10 mouse cellular contexts compared by ENCODE assay signal in the genomic region with DNA sequence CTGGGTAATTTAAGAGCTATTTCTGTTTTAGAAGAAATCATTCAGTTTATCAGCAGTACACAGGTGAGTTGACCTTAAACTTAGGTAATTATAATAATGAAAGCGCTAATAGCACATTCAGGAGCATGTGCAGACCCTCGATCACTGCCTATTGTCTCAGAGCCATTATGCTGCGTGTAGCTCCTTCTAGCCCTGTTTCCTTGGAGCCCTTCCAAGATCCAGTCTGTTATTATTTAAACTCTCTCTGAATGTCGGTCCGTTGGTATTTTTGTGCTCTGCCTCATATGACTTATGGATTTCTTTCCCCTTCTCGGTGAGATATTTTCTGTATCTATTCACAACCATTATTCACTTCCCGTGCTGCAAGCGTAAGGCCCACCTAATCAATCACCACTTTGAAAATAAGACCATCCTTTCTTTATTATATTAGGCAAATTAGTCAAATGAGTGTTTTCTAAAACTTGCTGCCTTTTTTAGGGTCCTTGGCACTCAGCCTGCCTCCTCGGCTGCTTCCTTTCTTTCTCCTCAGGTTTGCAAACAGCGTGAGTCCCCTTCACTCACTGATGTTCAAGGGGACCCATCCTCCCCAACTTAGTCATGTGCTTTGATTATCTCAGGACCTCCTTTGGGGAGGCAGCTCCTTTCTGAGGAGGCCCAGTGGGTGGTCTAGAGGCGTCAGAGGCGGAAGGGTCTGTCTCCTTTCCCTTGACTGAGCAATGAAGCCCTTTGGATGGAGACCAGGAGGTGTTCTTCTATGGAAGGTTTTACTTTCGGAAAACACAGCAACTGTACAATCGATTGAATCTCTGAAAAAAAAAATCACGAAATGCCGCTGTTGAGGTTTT.
DNase-seq lines count a peak whose midpoint lies in the region; ATAC-seq lines count a peak whose summit lies in the region.
"Had no signal": no experiment of that assay in that cellular context is flagged by ENCODE, and none has a peak within 500 bp of the region (broad histone marks: within the 10 kb centered on the region; RNA-seq: fewer than 3 reads in every experiment).

No protein-coding gene starts in this region.

- DNase-seq in hindbrain, embryonic 10.5 days (ENCODE audit: low spot score): no peak
- DNase-seq in lung, postnatal 10 days: peak; percentile 20
- DNase-seq in lung, postnatal 14 days: no peak
- no peak for DNase-seq in thymus, adult 18-20 months
- DNase-seq: thymus, postnatal 4 days had no signal

- ATAC-seq in hindbrain, embryonic 15.5 days (ENCODE audit: low FRiP score, low read depth): no peak
- no peak for ATAC-seq in hindbrain, embryonic 16.5 days
- no peak for ATAC-seq in stomach, embryonic 14.5 days (ENCODE audit: insufficient number of reproducible peaks, insufficient read depth, low FRiP score, low read depth)
- ATAC-seq in megakaryocyte progenitor cell, adult 5-6 weeks (replicated peaks; ENCODE audit: poor library complexity): no peak
- ATAC-seq: activated CD4-positive, CD25-positive, alpha-beta regulatory T cell, adult 4 months had no signal

- no peak overlapping the region for H3K4me3 ChIP-seq in hindbrain, embryonic 15.5 days
- H3K4me3 ChIP-seq in hindbrain, embryonic 10.5 days: no peak overlapping the region
- H3K4me3 ChIP-seq in hindbrain, embryonic 16.5 days (ENCODE audit: low read length): no peak overlapping the region
- no peak overlapping the region for H3K4me3 ChIP-seq in stomach, embryonic 14.5 days (ENCODE audit: low read depth, low read length)

- H3K4me2 ChIP-seq in hindbrain, embryonic 15.5 days: peak overlapping the region; percentile 37
- peak overlapping the region; percentile 26 for H3K4me2 ChIP-seq in hindbrain, embryonic 16.5 days (ENCODE audit: low read length)
- peak overlapping the region; percentile 11 for H3K4me2 ChIP-seq in stomach, embryonic 14.5 days (replicated peaks; ENCODE audit: low read depth, low read length)

- H3K27me3 ChIP-seq in hindbrain, embryonic 15.5 days: no peaks in the 10 kb centered on the region
- peaks cover 13% of the 10 kb centered on the region; the same call in 1 of the 2 replicates for H3K27me3 ChIP-seq in hindbrain, embryonic 10.5 days (ENCODE audit: insufficient read depth, poor library complexity, severe bottlenecking)
- H3K27me3 ChIP-seq in hindbrain, embryonic 16.5 days (replicated peaks; ENCODE audit: control insufficient read depth, insufficient read depth, low read length): no peaks in the 10 kb centered on the region
- no peaks in the 10 kb centered on the region for H3K27me3 ChIP-seq in stomach, embryonic 14.5 days (ENCODE audit: control insufficient read depth, insufficient read depth, low read length)

- H3K4me1 ChIP-seq in hindbrain, embryonic 15.5 days (replicated peaks): peaks cover 21% of the 10 kb centered on the region
- peaks cover 11% of the 10 kb centered on the region; the same call in 1 of the 2 replicates for H3K4me1 ChIP-seq in hindbrain, embryonic 10.5 days (replicated peaks)
- peaks cover 5% of the 10 kb centered on the region for H3K4me1 ChIP-seq in hindbrain, embryonic 16.5 days (ENCODE audit: control insufficient read depth, insufficient read depth, low read depth, low read length)
- peaks cover 7% of the 10 kb centered on the region for H3K4me1 ChIP-seq in stomach, embryonic 14.5 days (ENCODE audit: control insufficient read depth, insufficient read depth, low read length)

- no peaks in the 10 kb centered on the region for H3K36me3 ChIP-seq in hindbrain, embryonic 15.5 days
- H3K36me3 ChIP-seq in hindbrain, embryonic 10.5 days: no peaks in the 10 kb centered on the region
- no peaks in the 10 kb centered on the region for H3K36me3 ChIP-seq in hindbrain, embryonic 16.5 days (ENCODE audit: control insufficient read depth, insufficient read depth, low read length)
- no peaks in the 10 kb centered on the region for H3K36me3 ChIP-seq in stomach, embryonic 14.5 days (ENCODE audit: control insufficient read depth, insufficient read depth, low read length)

- WGBS in hindbrain, embryonic 15.5 days: 29% methylated on average over 16 of the region's 16 CpGs
- WGBS in hindbrain, embryonic 10.5 days: 57% methylated on average over 16 of the region's 16 CpGs
- WGBS in hindbrain, embryonic 16.5 days: 26% methylated on average over 16 of the region's 16 CpGs
- 31% methylated on average over 16 of the region's 16 CpGs for WGBS in stomach, embryonic 14.5 days

- no peak overlapping the region for H3K9ac ChIP-seq in hindbrain, embryonic 15.5 days
- no peak overlapping the region for H3K9ac ChIP-seq in hindbrain, embryonic 16.5 days (ENCODE audit: low read depth, low read length)
- H3K9ac ChIP-seq in stomach, embryonic 14.5 days (replicated peaks; ENCODE audit: low read depth, low read length): no peak overlapping the region

- no peak overlapping the region for H3K27ac ChIP-seq in hindbrain, embryonic 15.5 days (replicated peaks)
- H3K27ac ChIP-seq in hindbrain, embryonic 10.5 days: no peak overlapping the region
- H3K27ac ChIP-seq in hindbrain, embryonic 16.5 days (ENCODE audit: low read depth, low read length): no peak overlapping the region
- peak overlapping the region; percentile 28; the same call in 1 of the 2 replicates for H3K27ac ChIP-seq in stomach, embryonic 14.5 days (ENCODE audit: low read length)

- H3K9me3 ChIP-seq in hindbrain, embryonic 15.5 days: no peaks in the 10 kb centered on the region
- H3K9me3 ChIP-seq in hindbrain, embryonic 10.5 days: no peaks in the 10 kb centered on the region
- H3K9me3 ChIP-seq in hindbrain, embryonic 16.5 days (ENCODE audit: control insufficient read depth, low read length): no peaks in the 10 kb centered on the region
- no peaks in the 10 kb centered on the region for H3K9me3 ChIP-seq in stomach, embryonic 14.5 days (ENCODE audit: control insufficient read depth, low read depth, low read length)
